Mouse (Mus musculus): ENCODE results near the gene Mrto4. TPM values are rescaled to one million over a fixed set of nuclear protein-coding genes. Genes with fewer than 3 reads are reported as not detected.

Gene Mrto4
- polyA plus RNA-seq, 1 experiment from 2014 or later, result 36.1 TPM

DNA sequence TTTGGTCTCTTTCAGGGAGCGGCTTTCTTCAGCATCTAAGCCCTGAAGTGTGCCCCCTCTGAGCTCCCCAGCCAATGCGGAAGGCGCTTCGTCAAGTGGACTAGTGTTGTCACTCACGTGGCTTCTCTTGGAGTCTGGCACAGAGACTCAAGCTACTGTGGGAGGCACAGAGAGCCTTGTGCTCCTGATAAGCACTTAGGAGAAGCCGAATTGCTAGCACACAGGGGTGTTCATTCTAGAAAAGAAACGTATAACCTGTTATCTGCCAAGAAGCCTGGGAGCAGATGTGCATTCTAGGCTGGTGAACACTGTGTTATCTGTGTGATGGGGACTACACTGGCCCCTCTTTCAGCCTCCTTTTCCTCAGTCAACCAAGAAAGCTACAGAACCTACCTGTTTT is 16.9 kb downstream of the Mrto4 start:
- no peak overlapping the region for H3K4me3 ChIP-seq (ENCODE audit: low read depth, low read length)
- no peak for TF ChIP-seq EP300 (IDR thresholded peaks at IDR 0.05)
- H3K9ac ChIP-seq (replicated peaks; ENCODE audit: low read depth), result no peak overlapping the region
- ATAC-seq (peak; percentile 23), DNase-seq (ENCODE audit: low spot score) (no peak)
- WGBS, result 36% methylated on average over 7 of the region's 7 CpGs
- H3K27ac ChIP-seq (ENCODE audit: low read length), result no peak overlapping the region
- H3K9me3 ChIP-seq (ENCODE audit: low read length), result no peaks in the 10 kb centered on the region
- no peak overlapping the region for H3K4me2 ChIP-seq (replicated peaks; ENCODE audit: low read depth, low read length)
- no peaks in the 10 kb centered on the region for H3K36me3 ChIP-seq (ENCODE audit: insufficient read depth, low read length)
- H3K27me3 ChIP-seq (replicated peaks; ENCODE audit: insufficient read depth, low read length), result no peaks in the 10 kb centered on the region
- no peaks in the 10 kb centered on the region for H3K4me1 ChIP-seq (ENCODE audit: insufficient read depth, low read depth, low read length)

DNA sequence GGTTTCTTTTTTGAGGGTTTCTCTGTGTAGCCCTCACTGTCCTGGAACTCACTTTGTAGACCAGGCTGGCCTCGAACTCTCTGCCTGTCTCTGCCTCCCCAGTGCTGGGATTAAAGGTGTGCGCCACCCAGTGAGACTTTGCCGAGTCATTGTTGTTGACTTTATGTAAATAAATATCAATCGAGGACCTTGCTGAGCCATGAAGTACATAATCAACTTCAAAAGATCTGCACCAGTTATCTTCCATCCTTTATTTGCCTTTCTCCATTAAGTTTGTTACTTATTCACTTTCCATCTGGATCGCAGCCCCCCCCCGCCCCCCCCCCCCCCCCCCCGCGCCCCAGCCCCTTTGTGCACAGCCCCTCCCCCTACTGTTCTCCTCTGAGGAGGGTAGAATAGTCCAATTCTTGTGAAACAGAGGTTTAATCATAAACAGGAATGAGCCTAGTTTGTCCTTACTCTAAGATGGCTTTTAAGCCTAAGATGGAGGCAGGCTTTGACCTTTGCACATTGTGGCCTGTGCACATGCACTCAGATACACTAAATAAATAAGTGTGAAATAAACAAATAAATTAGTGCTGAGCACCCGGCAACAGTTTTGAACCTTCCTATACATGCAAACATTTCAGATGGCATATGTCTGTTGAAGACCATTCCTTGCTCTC is 17.6 kb downstream of the Mrto4 start:
- no peak overlapping the region for H3K4me3 ChIP-seq (ENCODE audit: low read depth, low read length)
- WGBS, result 20% methylated on average over 8 of the region's 9 CpGs

DNA sequence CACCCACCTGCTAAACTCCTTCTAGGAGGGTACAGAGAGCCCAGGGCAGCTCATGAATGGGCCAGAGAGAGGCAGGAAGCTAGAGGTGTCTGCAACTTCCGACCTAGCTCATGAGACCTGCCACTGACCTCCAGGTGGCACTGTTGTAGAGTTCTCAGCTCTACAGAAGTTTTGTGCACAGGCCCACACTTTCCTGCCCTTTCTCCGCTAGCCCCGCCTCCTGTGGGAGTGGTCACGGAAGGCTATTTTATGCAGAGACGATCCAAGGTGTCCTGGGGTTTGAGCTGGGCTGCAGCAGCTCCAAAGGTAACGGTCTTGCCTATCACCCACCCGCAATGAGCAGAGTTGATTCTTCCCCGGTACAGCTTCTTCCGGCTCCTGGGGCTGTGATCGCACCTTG is 21.8 kb downstream of the Mrto4 start:
- TF ChIP-seq EP300 (IDR thresholded peaks at IDR 0.05) (no peak), CTCF (IDR thresholded peaks at IDR 0.05) (peak; percentile 82)
- Histone ChIP-seq H3K27me3 (replicated peaks; ENCODE audit: insufficient read depth, low read length) (no peaks in the 10 kb centered on the region), H3K4me3 (ENCODE audit: low read depth, low read length) (peak overlapping the region; percentile 8; the same call in 1 of the 2 replicates), H3K9ac (replicated peaks; ENCODE audit: low read depth) (no peak overlapping the region), H3K36me3 (ENCODE audit: insufficient read depth, low read length) (no peaks in the 10 kb centered on the region), H3K4me2 (replicated peaks; ENCODE audit: low read depth, low read length) (peak overlapping the region; percentile 35), H3K9me3 (ENCODE audit: low read length) (no peaks in the 10 kb centered on the region), H3K4me1 (ENCODE audit: insufficient read depth, low read depth, low read length) (no peaks in the 10 kb centered on the region), H3K27ac (ENCODE audit: low read length) (no peak overlapping the region)
- 6% methylated on average over 10 of the region's 10 CpGs for WGBS
- DNase-seq (ENCODE audit: low spot score) (peak; percentile 92), ATAC-seq (peak; percentile 95)

More for the DNA sequence above, 17.6 kb downstream of the Mrto4 start:
- H3K27me3 ChIP-seq (replicated peaks; ENCODE audit: insufficient read depth, low read length), result no peaks in the 10 kb centered on the region
- no peaks in the 10 kb centered on the region for H3K36me3 ChIP-seq (ENCODE audit: insufficient read depth, low read length)
- H3K9ac ChIP-seq (replicated peaks; ENCODE audit: low read depth), result no peak overlapping the region
- TF ChIP-seq CTCF (IDR thresholded peaks at IDR 0.05), result no peak
- no peak for TF ChIP-seq EP300 (IDR thresholded peaks at IDR 0.05)
- no peak for ATAC-seq
- H3K4me1 ChIP-seq (ENCODE audit: insufficient read depth, low read depth, low read length), result no peaks in the 10 kb centered on the region
- DNase-seq (ENCODE audit: low spot score), result no peak
- H3K27ac ChIP-seq (ENCODE audit: low read length), result no peak overlapping the region
- no peak overlapping the region for H3K4me2 ChIP-seq (replicated peaks; ENCODE audit: low read depth, low read length)
- H3K9me3 ChIP-seq (ENCODE audit: low read length), result no peaks in the 10 kb centered on the region

GRCm38 (mm10) chr4:139319740-139320139 is 32.6 kb downstream of the Mrto4 start:
- Histone ChIP-seq H3K27me3 (replicated peaks; ENCODE audit: insufficient read depth, low read length) (no peaks in the 10 kb centered on the region), H3K27ac (ENCODE audit: low read length) (no peak overlapping the region), H3K4me3 (ENCODE audit: low read depth, low read length) (no peak overlapping the region), H3K4me1 (ENCODE audit: insufficient read depth, low read depth, low read length) (no peaks in the 10 kb centered on the region), H3K36me3 (ENCODE audit: insufficient read depth, low read length) (0 out of 2 replicates have a peak, but pooled peaks cover 6% of the 10 kb centered on the region), H3K4me2 (replicated peaks; ENCODE audit: low read depth, low read length) (no peak overlapping the region), H3K9ac (replicated peaks; ENCODE audit: low read depth) (no peak overlapping the region), H3K9me3 (ENCODE audit: low read length) (no peaks in the 10 kb centered on the region)
- TF ChIP-seq EP300 (IDR thresholded peaks at IDR 0.05) (no peak), CTCF (IDR thresholded peaks at IDR 0.05) (no peak)
- 87% methylated on average over 4 of the region's 4 CpGs for WGBS
- ATAC-seq (no peak), DNase-seq (ENCODE audit: low spot score) (no peak)

DNA sequence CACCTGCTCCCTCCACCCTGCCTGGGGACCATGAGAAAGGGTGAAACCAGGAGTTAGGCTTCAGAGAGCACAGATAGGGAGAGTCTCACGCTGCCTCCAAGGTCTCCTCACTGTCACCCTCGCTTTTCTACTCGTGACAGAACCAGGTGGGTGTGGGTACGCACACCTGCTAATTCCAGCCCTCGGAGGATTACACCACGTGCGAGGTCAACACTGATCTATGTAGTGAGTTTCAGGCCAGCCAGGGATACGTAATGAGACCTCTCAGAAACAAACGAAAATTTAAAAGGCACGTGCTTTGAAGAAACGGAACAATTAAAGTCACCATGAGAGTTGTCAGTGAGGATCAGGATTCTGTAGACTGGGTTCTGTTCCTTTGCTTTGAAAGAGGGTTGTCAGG is 33.9 kb downstream of the Mrto4 start:
- Histone ChIP-seq H3K27me3 (replicated peaks; ENCODE audit: insufficient read depth, low read length) (no peaks in the 10 kb centered on the region), H3K27ac (ENCODE audit: low read length) (no peak overlapping the region), H3K4me1 (ENCODE audit: insufficient read depth, low read depth, low read length) (no peaks in the 10 kb centered on the region), H3K4me2 (replicated peaks; ENCODE audit: low read depth, low read length) (no peak overlapping the region), H3K4me3 (ENCODE audit: low read depth, low read length) (no peak overlapping the region), H3K36me3 (ENCODE audit: insufficient read depth, low read length) (0 out of 2 replicates have a peak, but pooled peaks cover 6% of the 10 kb centered on the region), H3K9ac (replicated peaks; ENCODE audit: low read depth) (no peak overlapping the region), H3K9me3 (ENCODE audit: low read length) (no peaks in the 10 kb centered on the region)
- TF ChIP-seq EP300 (IDR thresholded peaks at IDR 0.05) (no peak), CTCF (IDR thresholded peaks at IDR 0.05) (no peak)
- DNase-seq (ENCODE audit: low spot score) (no peak), ATAC-seq (no peak)
- 91% methylated on average over 11 of the region's 11 CpGs for WGBS

DNA sequence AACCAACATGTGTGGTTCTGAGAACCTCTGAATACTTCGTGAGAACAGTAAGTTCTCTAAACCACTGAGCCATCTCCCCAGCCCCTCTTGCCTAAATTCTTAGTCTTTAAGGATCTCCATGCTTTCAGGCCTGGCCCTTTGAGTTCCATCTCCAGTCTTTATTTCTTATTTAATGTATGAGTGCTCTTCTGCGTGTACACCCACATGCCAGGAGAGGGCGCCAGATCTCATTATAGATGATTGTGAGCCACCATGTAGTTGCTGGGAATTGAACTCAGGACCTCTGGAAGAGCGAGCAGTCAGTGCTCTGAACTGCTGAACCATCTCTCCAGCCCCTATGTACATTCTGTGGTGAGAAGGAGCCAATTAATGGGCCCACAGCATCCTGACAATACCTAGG is 39.7 kb downstream of the Mrto4 start:
- WGBS, result 56% methylated on average over 4 of the region's 4 CpGs
- DNase-seq (ENCODE audit: low spot score), result peak; percentile 52

More for the DNA sequence above, 39.7 kb downstream of the Mrto4 start:
- H3K4me3 ChIP-seq (ENCODE audit: low read depth, low read length), result no peak overlapping the region
- no peaks in the 10 kb centered on the region for H3K27me3 ChIP-seq (replicated peaks; ENCODE audit: insufficient read depth, low read length)
- H3K27ac ChIP-seq (ENCODE audit: low read length), result no peak overlapping the region
- H3K36me3 ChIP-seq (ENCODE audit: insufficient read depth, low read length), result 0 out of 2 replicates have a peak, but pooled peaks cover 6% of the 10 kb centered on the region
- no peak overlapping the region for H3K4me2 ChIP-seq (replicated peaks; ENCODE audit: low read depth, low read length)
- no peak for TF ChIP-seq EP300 (IDR thresholded peaks at IDR 0.05)
- TF ChIP-seq CTCF (IDR thresholded peaks at IDR 0.05), result peak; percentile 63
- peaks cover 7% of the 10 kb centered on the region; the same call in 1 of the 2 replicates for H3K4me1 ChIP-seq (ENCODE audit: insufficient read depth, low read depth, low read length)
- no peak overlapping the region for H3K9ac ChIP-seq (replicated peaks; ENCODE audit: low read depth)
- no peak for ATAC-seq
- H3K9me3 ChIP-seq (ENCODE audit: low read length), result no peaks in the 10 kb centered on the region
